Mouse (Mus musculus) megakaryocyte, embryonic 14.5 days (primary cell): ENCODE measurements around the gene Jmjd8.

ENCODE experiments used
- FLI1 ChIP-seq: IDR thresholded peaks from 2 replicates; pipeline ENCODE4 v1.6.1; 2012; ENCODE audit warnings: low read length, inconsistent platforms, mixed read lengths
- GATA1 ChIP-seq: IDR thresholded peaks from 3 replicates; pipeline ENCODE4 v1.6.1; 2012; ENCODE audit warnings: mixed read lengths, low read length, inconsistent platforms, borderline replicate concordance

- TF ChIP-seq GATA1 (no peak), FLI1 (no peak)
These were observed 32.4 kb upstream of the Jmjd8 start for GRCm38 (mm10) chr17:25796211-25796771.
